Mouse (Mus musculus) forebrain, embryonic 15.5 days (tissue): ENCODE results near the gene Swap70. TPM values are rescaled to one million over a fixed set of nuclear protein-coding genes. Genes with fewer than 3 reads are reported as not detected.

Source experiments
- ATAC-seq: fragments of 200-750 bp; cut with Nextera tagmentation; replicated peaks from 2 replicates; pipeline ENCODE4 v1.8.0; 2017; ENCODE audit warnings: mild to moderate bottlenecking, moderate TSS enrichment, moderate library complexity
- H3K27ac ChIP-seq: fragments of 300-500 bp; sonication (generic); replicated peaks from 2 replicates; pipeline ENCODE4 v1.5.1; 2015; ENCODE audit warnings: mild to moderate bottlenecking, inconsistent platforms
- H3K27me3 ChIP-seq: fragments of 300-500 bp; sonication (generic); 2 replicates; pipeline ENCODE4 v1.6.1; 2015; ENCODE audit warnings: inconsistent platforms
- H3K36me3 ChIP-seq: fragments of 300-500 bp; sonication (generic); 2 replicates; pipeline ENCODE4 v1.6.1; 2015; ENCODE audit warnings: mild to moderate bottlenecking, inconsistent platforms
- H3K4me1 ChIP-seq: fragments of 300-500 bp; sonication (generic); 2 replicates; pipeline ENCODE4 v1.6.1; 2015; ENCODE audit warnings: inconsistent platforms
- H3K4me2 ChIP-seq: fragments of 300-500 bp; sonication (generic); replicated peaks from 2 replicates; pipeline ENCODE4 v1.6.1; 2015; ENCODE audit warnings: mild to moderate bottlenecking, inconsistent platforms
- H3K4me3 ChIP-seq: fragments of 300-500 bp; sonication (generic); 2 replicates; pipeline ENCODE4 v1.5.1; 2015; ENCODE audit warnings: mild to moderate bottlenecking, inconsistent platforms
- H3K9ac ChIP-seq: fragments of 300-500 bp; sonication (generic); replicated peaks from 2 replicates; pipeline ENCODE4 v1.6.1; 2015; ENCODE audit warnings: mild to moderate bottlenecking, inconsistent platforms
- H3K9me3 ChIP-seq: fragments of 300-500 bp; sonication (generic); 2 replicates; pipeline ENCODE4 v1.6.1; 2016; ENCODE audit warnings: inconsistent platforms
- WGBS: fragments of 180-500 bp; shearing (Covaris S2); methylation state at CpG from one replicate; pipeline ENCODE4 v1.1.7; 2015; ENCODE audit warnings: mixed read lengths; 5-methylcytosine and 5-hydroxymethylcytosine counted together
- polyA plus RNA-seq: library from polyadenylated mRNA; unstranded; fragments of >200 nt; fragmentation: Nextera tagmentation; extraction: Ambion mirVana; gene quantifications from 2 replicates; pipeline ENCODE4 v1.2.1, GENCODE M21; 2015

Swap70 gene
- polyA plus RNA-seq, 1 experiment from 2014 or later: 10.4 TPM

- 85% methylated on average over 11 of the region's 11 CpGs for WGBS
- Histone ChIP-seq H3K4me2 (no peak overlapping the region), H3K4me3 (no peak overlapping the region), H3K27me3 (no peaks in the 10 kb centered on the region), H3K27ac (no peak overlapping the region), H3K4me1 (0 out of 2 replicates have a peak, but pooled peaks cover 4% of the 10 kb centered on the region), H3K9ac (no peak overlapping the region), H3K36me3 (no peaks in the 10 kb centered on the region), H3K9me3 (no peaks in the 10 kb centered on the region)
- ATAC-seq: no peak
Measured at GRCm38 (mm10) chr7:110282797-110283196, 61.3 kb downstream of the Swap70 start.

- 93% methylated on average over 6 of the region's 6 CpGs for WGBS
Measured at GRCm38 (mm10) chr7:110283484-110284275, 62.2 kb downstream of the Swap70 start.

GRCm38 (mm10) chr7:110285076-110285848, 63.8 kb downstream of the Swap70 start:
- Histone ChIP-seq H3K27ac (no peak overlapping the region), H3K36me3 (no peaks in the 10 kb centered on the region), H3K4me2 (no peak overlapping the region), H3K4me1 (peaks cover 7% of the 10 kb centered on the region; the same call in 1 of the 2 replicates), H3K4me3 (no peak overlapping the region), H3K27me3 (no peaks in the 10 kb centered on the region), H3K9me3 (no peaks in the 10 kb centered on the region), H3K9ac (no peak overlapping the region)
- ATAC-seq: no peak
- 92% methylated on average over 12 of the region's 12 CpGs for WGBS

More at GRCm38 (mm10) chr7:110283484-110284275, 62.2 kb downstream of the Swap70 start:
- Histone ChIP-seq H3K36me3 (no peaks in the 10 kb centered on the region), H3K27ac (no peak overlapping the region), H3K4me2 (no peak overlapping the region), H3K4me3 (no peak overlapping the region), H3K9ac (no peak overlapping the region), H3K9me3 (no peaks in the 10 kb centered on the region), H3K4me1 (peaks cover 4% of the 10 kb centered on the region; the same call in 1 of the 2 replicates), H3K27me3 (no peaks in the 10 kb centered on the region)
- no peak for ATAC-seq

DNA sequence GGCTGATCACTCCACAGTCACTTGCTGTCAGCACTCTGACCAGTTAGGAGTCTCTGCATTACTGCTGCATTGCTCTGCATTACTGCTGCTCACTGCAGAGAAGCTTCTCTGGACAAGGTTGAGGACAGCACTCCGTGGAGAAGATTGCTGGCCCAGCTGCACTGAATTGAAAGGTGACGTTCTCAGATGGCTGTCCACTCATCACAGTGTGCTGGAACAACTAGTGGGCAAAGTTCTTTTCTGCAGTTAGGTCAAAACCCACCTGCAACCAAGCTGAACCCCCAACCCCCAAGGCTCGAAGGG, 64.3 kb downstream of the Swap70 start:
- H3K9me3 ChIP-seq: no peaks in the 10 kb centered on the region
- H3K4me3 ChIP-seq: no peak overlapping the region
- no peak overlapping the region for H3K27ac ChIP-seq
- H3K4me1 ChIP-seq: peaks cover 7% of the 10 kb centered on the region; the same call in 1 of the 2 replicates
- no peak overlapping the region for H3K4me2 ChIP-seq
- no peak for ATAC-seq
- no peaks in the 10 kb centered on the region for H3K27me3 ChIP-seq
- no peaks in the 10 kb centered on the region for H3K36me3 ChIP-seq
- 83% methylated on average over 3 of the region's 3 CpGs for WGBS
- H3K9ac ChIP-seq: no peak overlapping the region

GRCm38 (mm10) chr7:110286198-110286732, 64.8 kb downstream of the Swap70 start:
- 80% methylated on average over 8 of the region's 8 CpGs for WGBS
- H3K4me2 ChIP-seq: no peak overlapping the region

DNA sequence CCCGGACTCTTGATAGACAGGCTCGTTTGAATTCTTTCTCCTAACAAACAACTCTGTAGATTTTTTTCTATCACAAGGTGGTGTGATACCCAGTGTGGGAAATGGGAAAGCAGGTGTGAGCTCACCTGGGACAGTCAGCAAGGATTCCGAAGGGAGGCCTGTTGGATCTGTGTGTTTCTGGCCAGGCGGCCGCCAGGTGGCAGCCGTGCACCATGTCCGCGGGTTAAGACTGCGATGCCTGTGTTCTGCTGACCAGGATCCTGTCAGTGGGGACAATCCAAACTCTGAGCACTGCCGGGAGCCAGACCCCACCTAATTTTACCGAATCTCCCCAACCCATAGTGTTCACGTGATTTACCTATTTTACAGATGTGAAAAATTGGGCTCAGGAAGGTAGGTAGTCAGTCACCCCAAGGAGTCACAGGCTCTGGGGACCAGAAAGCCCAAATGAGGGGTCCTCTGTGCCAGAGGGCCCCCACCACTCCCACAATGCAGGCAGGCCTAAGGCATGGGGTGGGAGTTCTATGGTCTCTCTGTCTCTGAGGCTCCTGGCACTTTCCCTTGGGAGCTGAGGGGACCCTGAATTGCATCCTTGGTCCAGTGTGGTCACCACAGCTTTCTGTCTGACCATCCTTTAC, 65.4 kb downstream of the Swap70 start:
- no peak overlapping the region for H3K4me3 ChIP-seq
- ATAC-seq: peak; percentile 84
- no peak overlapping the region for H3K4me2 ChIP-seq
- no peak overlapping the region for H3K9ac ChIP-seq
- H3K27me3 ChIP-seq: no peaks in the 10 kb centered on the region
- WGBS: 9% methylated on average over 12 of the region's 12 CpGs
- no peak overlapping the region for H3K27ac ChIP-seq
- no peaks in the 10 kb centered on the region for H3K36me3 ChIP-seq
- no peaks in the 10 kb centered on the region for H3K9me3 ChIP-seq
- peaks cover 7% of the 10 kb centered on the region; the same call in 1 of the 2 replicates for H3K4me1 ChIP-seq

More at GRCm38 (mm10) chr7:110286198-110286732, 64.8 kb downstream of the Swap70 start:
- ATAC-seq: peak; percentile 19; the same call in 1 of the 2 replicates
- Histone ChIP-seq H3K36me3 (no peaks in the 10 kb centered on the region), H3K9ac (no peak overlapping the region), H3K4me1 (peaks cover 7% of the 10 kb centered on the region; the same call in 1 of the 2 replicates), H3K27me3 (no peaks in the 10 kb centered on the region), H3K27ac (no peak overlapping the region), H3K4me3 (no peak overlapping the region), H3K9me3 (no peaks in the 10 kb centered on the region)

DNA sequence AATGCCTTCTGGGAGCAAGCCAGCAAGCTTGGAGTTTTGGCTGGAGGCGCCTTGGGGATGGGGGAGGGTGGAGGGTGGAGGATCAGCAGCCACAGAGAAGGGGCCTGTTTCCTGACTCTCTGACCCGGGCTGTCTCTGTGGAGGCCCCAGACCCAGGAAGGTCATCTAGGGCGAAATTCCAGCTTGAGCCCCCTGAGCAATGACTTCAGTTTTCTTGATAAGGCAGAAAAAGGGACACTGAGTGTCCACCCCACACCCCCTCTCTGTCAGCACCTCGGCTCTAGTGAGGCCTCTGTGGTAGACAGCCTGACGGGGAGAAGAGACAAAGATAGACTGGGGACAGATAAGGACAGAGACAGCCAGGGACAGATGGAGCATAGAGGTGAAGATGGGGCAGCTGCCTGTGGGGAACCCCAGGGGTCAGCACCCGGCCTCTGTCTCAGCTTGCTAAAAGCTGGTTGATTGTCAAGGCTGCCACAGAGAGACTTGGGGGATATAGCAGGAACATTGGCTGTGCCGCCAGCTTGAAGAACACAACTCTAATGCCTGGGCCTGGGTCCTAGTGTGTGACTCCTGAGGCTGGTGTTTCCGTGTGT, 66.1 kb downstream of the Swap70 start:
- peak; percentile 24; the same call in 1 of the 2 replicates for ATAC-seq
- H3K9ac ChIP-seq: no peak overlapping the region
- H3K4me1 ChIP-seq: peaks cover 7% of the 10 kb centered on the region; the same call in 1 of the 2 replicates
- no peaks in the 10 kb centered on the region for H3K27me3 ChIP-seq
- H3K27ac ChIP-seq: no peak overlapping the region
- H3K4me2 ChIP-seq: no peak overlapping the region
- no peak overlapping the region for H3K4me3 ChIP-seq
- 71% methylated on average over 8 of the region's 8 CpGs for WGBS
- no peaks in the 10 kb centered on the region for H3K36me3 ChIP-seq
- no peaks in the 10 kb centered on the region for H3K9me3 ChIP-seq

DNA sequence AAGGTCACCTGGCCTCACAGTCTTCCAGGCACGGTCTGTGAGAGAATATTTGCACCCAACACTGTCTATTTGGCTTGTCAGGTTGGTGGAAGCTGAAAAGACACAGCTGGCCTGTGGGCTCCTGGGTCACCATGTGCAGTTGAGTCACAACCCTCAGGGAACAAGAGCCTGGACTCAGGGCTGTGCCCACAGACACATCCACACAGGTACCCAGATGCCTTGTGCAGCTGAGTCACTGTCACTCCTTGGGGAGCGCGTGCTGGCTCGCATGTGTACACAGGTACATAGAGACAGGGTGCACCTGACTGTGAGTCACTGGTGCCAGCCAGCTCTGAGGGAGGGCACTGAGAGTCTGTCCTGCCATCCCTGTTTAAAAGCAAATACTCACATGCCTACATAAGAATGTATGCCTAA, 66.7 kb downstream of the Swap70 start:
- H3K4me1 ChIP-seq: peaks cover 7% of the 10 kb centered on the region; the same call in 1 of the 2 replicates
- no peaks in the 10 kb centered on the region for H3K36me3 ChIP-seq
- H3K27ac ChIP-seq: no peak overlapping the region
- no peak overlapping the region for H3K4me3 ChIP-seq
- no peak for ATAC-seq
- H3K27me3 ChIP-seq: no peaks in the 10 kb centered on the region
- H3K9me3 ChIP-seq: no peaks in the 10 kb centered on the region
- H3K4me2 ChIP-seq: no peak overlapping the region
- no peak overlapping the region for H3K9ac ChIP-seq
- 90% methylated on average over 4 of the region's 4 CpGs for WGBS

GRCm38 (mm10) chr7:110288731-110289191, 67.2 kb downstream of the Swap70 start:
- H3K9me3 ChIP-seq: no peaks in the 10 kb centered on the region
- WGBS: 55% methylated on average over 6 of the region's 6 CpGs
- H3K4me1 ChIP-seq: peaks cover 7% of the 10 kb centered on the region; the same call in 1 of the 2 replicates
- no peaks in the 10 kb centered on the region for H3K36me3 ChIP-seq
- 0 out of 2 replicates have a peak, but pooled peaks have one; percentile 46 for ATAC-seq
- no peak overlapping the region for H3K9ac ChIP-seq
- no peak overlapping the region for H3K4me2 ChIP-seq
- no peak overlapping the region for H3K27ac ChIP-seq
- no peak overlapping the region for H3K4me3 ChIP-seq
- H3K27me3 ChIP-seq: no peaks in the 10 kb centered on the region

DNA sequence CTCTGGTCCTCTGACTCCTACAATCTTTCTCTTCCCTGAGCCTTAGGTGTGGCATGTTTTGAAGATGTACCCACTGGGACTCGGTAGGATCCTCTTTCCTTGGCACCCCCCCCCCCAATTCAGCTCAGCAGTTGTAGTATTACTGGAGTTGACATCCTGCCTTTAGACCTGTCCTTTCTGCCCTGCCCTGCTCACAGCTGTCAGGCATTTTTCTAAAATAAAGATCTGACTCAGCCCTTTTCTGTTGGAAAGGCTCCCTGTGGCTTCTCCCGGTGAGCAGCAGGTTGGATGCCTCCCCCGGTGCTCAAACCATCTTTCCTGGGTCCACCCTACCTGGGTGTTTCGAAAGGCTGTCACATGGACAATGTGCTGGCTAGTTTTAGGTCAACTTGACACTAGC, 68.1 kb downstream of the Swap70 start:
- no peak overlapping the region for H3K9ac ChIP-seq
- ATAC-seq: no peak
- H3K27ac ChIP-seq: no peak overlapping the region
- 65% methylated on average over 4 of the region's 4 CpGs for WGBS
- H3K27me3 ChIP-seq: no peaks in the 10 kb centered on the region
- H3K9me3 ChIP-seq: no peaks in the 10 kb centered on the region
- peaks cover 7% of the 10 kb centered on the region; the same call in 1 of the 2 replicates for H3K4me1 ChIP-seq
- H3K4me3 ChIP-seq: no peak overlapping the region
- H3K36me3 ChIP-seq: no peaks in the 10 kb centered on the region
- no peak overlapping the region for H3K4me2 ChIP-seq

DNA sequence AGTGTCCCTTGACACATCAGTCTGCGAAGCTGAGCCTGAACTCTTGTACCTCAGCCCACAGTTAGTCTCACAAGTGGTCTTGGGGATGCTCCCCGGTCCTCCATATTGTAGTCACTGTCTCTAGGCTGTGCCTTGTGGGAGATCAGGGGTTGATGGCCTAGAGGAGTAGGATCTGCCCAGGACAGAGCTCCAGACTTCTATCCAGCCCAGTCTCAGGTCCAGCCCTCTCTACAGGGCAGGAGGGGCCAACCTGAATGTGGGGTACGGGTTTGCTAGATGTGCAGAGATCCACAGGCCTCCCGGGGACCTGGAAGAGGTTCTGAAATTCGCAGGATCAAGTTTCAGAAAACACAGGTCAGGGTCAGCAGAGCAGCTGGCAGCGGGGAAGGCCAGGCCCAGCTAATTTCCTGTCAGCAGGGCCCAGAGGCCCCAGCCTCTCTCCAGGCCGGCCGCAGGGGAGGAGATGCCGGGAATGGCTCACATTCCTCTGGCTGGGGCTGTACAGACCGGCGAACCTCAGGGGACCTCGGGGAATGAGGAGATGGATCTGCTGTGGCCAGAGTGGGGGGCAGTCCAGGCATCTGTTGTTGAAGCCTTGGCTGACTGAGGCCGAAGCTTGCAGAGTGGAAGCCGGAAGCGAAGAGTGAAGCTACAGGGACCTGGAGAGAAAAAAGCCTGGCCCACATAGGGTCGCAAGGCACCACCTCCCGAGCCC, 75.5 kb downstream of the Swap70 start:
- no peak overlapping the region for H3K4me3 ChIP-seq
- no peaks in the 10 kb centered on the region for H3K4me1 ChIP-seq
- no peak overlapping the region; the same call in 1 of the 2 replicates for H3K27ac ChIP-seq
- no peaks in the 10 kb centered on the region for H3K9me3 ChIP-seq
- 39% methylated on average over 17 of the region's 17 CpGs for WGBS
- H3K4me2 ChIP-seq: no peak overlapping the region
- H3K27me3 ChIP-seq: no peaks in the 10 kb centered on the region
- H3K9ac ChIP-seq: no peak overlapping the region
- ATAC-seq: no peak
- H3K36me3 ChIP-seq: no peaks in the 10 kb centered on the region
